Mouse (Mus musculus) lung, embryonic 14.5 days (tissue): ENCODE results near the gene Gm20518. TPM values are rescaled to one million over a fixed set of nuclear protein-coding genes. Genes with fewer than 3 reads are reported as not detected.

Experiments used
- ATAC-seq: fragments of 200-750 bp; cut with Nextera tagmentation; 2 replicates; pipeline ENCODE4 v1.8.0; 2017; ENCODE audit warnings: mild to moderate bottlenecking, moderate TSS enrichment, moderate library complexity; ENCODE audit not compliant: insufficient read depth
- DNase-seq: peaks from one replicate; pipeline ENCODE4 v3.0.0-alpha.2; 2015
- H3K27ac ChIP-seq: fragments of 300-500 bp; sonication (generic); 2 replicates; pipeline ENCODE4 v1.5.1; 2014; ENCODE audit warnings: low read depth, mild to moderate bottlenecking, moderate library complexity
- H3K27me3 ChIP-seq: fragments of 300-500 bp; sonication (generic); 2 replicates; pipeline ENCODE4 v1.6.1; 2014; ENCODE audit warnings: low read length, control low read depth; ENCODE audit not compliant: insufficient read depth
- H3K36me3 ChIP-seq: fragments of 300-500 bp; sonication (generic); 2 replicates; pipeline ENCODE4 v1.6.1; 2014; ENCODE audit warnings: control low read depth; ENCODE audit not compliant: insufficient read depth
- H3K4me1 ChIP-seq: fragments of 300-500 bp; sonication (generic); 2 replicates; pipeline ENCODE4 v1.6.1; 2014; ENCODE audit warnings: antibody characterized with exemption, control low read depth; ENCODE audit not compliant: insufficient read depth
- H3K4me2 ChIP-seq: fragments of 300-500 bp; sonication (generic); 2 replicates; pipeline ENCODE4 v1.6.1; 2014; ENCODE audit warnings: mild to moderate bottlenecking
- H3K4me3 ChIP-seq: fragments of 300-500 bp; sonication (generic); 2 replicates; pipeline ENCODE4 v1.5.1; 2014; ENCODE audit warnings: low read depth, low read length
- H3K9ac ChIP-seq: fragments of 300-500 bp; sonication (generic); 2 replicates; pipeline ENCODE4 v1.6.1; 2014
- H3K9me3 ChIP-seq: fragments of 300-500 bp; sonication (generic); 2 replicates; pipeline ENCODE4 v1.6.1; 2016; ENCODE audit warnings: low read depth, low read length, control low read depth
- CTCF ChIP-seq: IDR thresholded peaks from 2 replicates; pipeline ENCODE4 v1.5.1; 2016; ENCODE audit warnings: antibody characterized with exemption, low read depth
- WGBS: fragments of 180-500 bp; shearing (Covaris S2); extraction: QIAGEN DNeasy Blood & Tissue Kit; methylation state at CpG from one replicate; pipeline ENCODE4 v1.1.7; 2014; 5-methylcytosine and 5-hydroxymethylcytosine counted together
- polyA plus RNA-seq: library from polyadenylated mRNA; unstranded; fragments of >200 nt; fragmentation: Nextera tagmentation; extraction: Ambion mirVana; gene quantifications from 2 replicates; pipeline ENCODE4 v1.2.1, GENCODE M21; 2014

Gene Gm20518
- polyA plus RNA-seq, 1 experiment from 2014 or later: 0.29 TPM

- TF ChIP-seq CTCF: no peak
- H3K4me2 ChIP-seq: no peak overlapping the region
- peaks cover 86% of the 10 kb centered on the region for H3K36me3 ChIP-seq
- H3K9ac ChIP-seq: no peak overlapping the region
- ATAC-seq (no peak), DNase-seq (no peak)
- H3K4me1 ChIP-seq: no peaks in the 10 kb centered on the region
- WGBS: 91% methylated on average over 10 of the region's 10 CpGs
- no peaks in the 10 kb centered on the region for H3K27me3 ChIP-seq
- no peak overlapping the region for H3K27ac ChIP-seq
- no peaks in the 10 kb centered on the region for H3K9me3 ChIP-seq
- no peak overlapping the region for H3K4me3 ChIP-seq
Measured at GRCm38 (mm10) chr16:17843701-17844365, 47.6 kb downstream of the Gm20518 start.

- H3K27me3 ChIP-seq: 0 out of 2 replicates have a peak, but pooled peaks cover 2% of the 10 kb centered on the region
- no peak for TF ChIP-seq CTCF
- peaks cover 72% of the 10 kb centered on the region for H3K36me3 ChIP-seq
- 91% methylated on average over 7 of the region's 7 CpGs for WGBS
- H3K4me3 ChIP-seq: no peak overlapping the region
- H3K4me2 ChIP-seq: no peak overlapping the region
- H3K9ac ChIP-seq: no peak overlapping the region
- no peak overlapping the region for H3K27ac ChIP-seq
- DNase-seq (no peak), ATAC-seq (no peak)
- H3K4me1 ChIP-seq: no peaks in the 10 kb centered on the region
- H3K9me3 ChIP-seq: no peaks in the 10 kb centered on the region
Measured at GRCm38 (mm10) chr16:17842437-17842836, 49.0 kb downstream of the Gm20518 start.

- no peak overlapping the region for H3K27ac ChIP-seq
- DNase-seq (no peak), ATAC-seq (no peak)
- H3K27me3 ChIP-seq: peaks cover 19% of the 10 kb centered on the region
- H3K9me3 ChIP-seq: no peaks in the 10 kb centered on the region
- no peaks in the 10 kb centered on the region for H3K4me1 ChIP-seq
- H3K36me3 ChIP-seq: peaks cover 48% of the 10 kb centered on the region
- H3K9ac ChIP-seq: no peak overlapping the region
- no peak overlapping the region for H3K4me3 ChIP-seq
- 75% methylated on average over 4 of the region's 4 CpGs for WGBS
- TF ChIP-seq CTCF: no peak
- no peak overlapping the region for H3K4me2 ChIP-seq
Measured at GRCm38 (mm10) chr16:17839976-17840375, 51.5 kb downstream of the Gm20518 start.

- Histone ChIP-seq H3K4me2 (no peak within 1 kb of the TSS), H3K36me3 (peaks cover 28% of the 10 kb centered on the region), H3K27ac (no peak within 1 kb of the TSS), H3K4me3 (no peak within 1 kb of the TSS), H3K9ac (no peak within 1 kb of the TSS), H3K9me3 (no peaks in the 10 kb centered on the region), H3K27me3 (peaks cover 37% of the 10 kb centered on the region), H3K4me1 (0 out of 2 replicates have a peak, but pooled peaks cover 4% of the 10 kb centered on the region)
- WGBS: 83% methylated on average over 6 of the region's 6 CpGs
- TF ChIP-seq CTCF: no peak
- DNase-seq (no peak), ATAC-seq (no peak)
Measured at GRCm38 (mm10) chr16:17838051-17838450, 53.4 kb downstream of the Gm20518 start, which contains the start of gene Car15. TSS of gene Car15 (minus strand) at chr16:17838364.

- H3K27me3 ChIP-seq: peaks cover 62% of the 10 kb centered on the region
- TF ChIP-seq CTCF: no peak
- H3K4me2 ChIP-seq: no peak overlapping the region
- no peak overlapping the region for H3K27ac ChIP-seq
- H3K9me3 ChIP-seq: no peaks in the 10 kb centered on the region
- no peak overlapping the region for H3K4me3 ChIP-seq
- peaks cover 3% of the 10 kb centered on the region; the same call in 1 of the 2 replicates for H3K36me3 ChIP-seq
- WGBS: 65% methylated on average over 13 of the region's 13 CpGs
- no peak for DNase-seq
- no peak for ATAC-seq
- 0 out of 2 replicates have a peak, but pooled peaks cover 5% of the 10 kb centered on the region for H3K4me1 ChIP-seq
- H3K9ac ChIP-seq: no peak overlapping the region
Measured at GRCm38 (mm10) chr16:17835481-17835880, 56.0 kb downstream of the Gm20518 start.

GRCm38 (mm10) chr16:17834543-17834942, 56.9 kb downstream of the Gm20518 start:
- WGBS: 45% methylated on average over 7 of the region's 7 CpGs
- H3K36me3 ChIP-seq: no peaks in the 10 kb centered on the region
- peak overlapping the region; percentile 55 for H3K4me3 ChIP-seq
- no peak overlapping the region for H3K9ac ChIP-seq
- peak overlapping the region; percentile 96 for H3K4me2 ChIP-seq
- H3K27ac ChIP-seq: no peak overlapping the region
- H3K9me3 ChIP-seq: no peaks in the 10 kb centered on the region
- ATAC-seq: no peak
- no peak for TF ChIP-seq CTCF
- 0 out of 2 replicates have a peak, but pooled peaks cover 5% of the 10 kb centered on the region for H3K4me1 ChIP-seq
- DNase-seq: no peak
- peaks cover 63% of the 10 kb centered on the region for H3K27me3 ChIP-seq

GRCm38 (mm10) chr16:17833681-17834399, 57.6 kb downstream of the Gm20518 start:
- Histone ChIP-seq H3K4me1 (0 out of 2 replicates have a peak, but pooled peaks cover 5% of the 10 kb centered on the region), H3K4me3 (peak overlapping the region; percentile 55), H3K9me3 (no peaks in the 10 kb centered on the region), H3K36me3 (no peaks in the 10 kb centered on the region), H3K27me3 (peaks cover 63% of the 10 kb centered on the region), H3K27ac (no peak overlapping the region), H3K9ac (peak overlapping the region; percentile 56), H3K4me2 (peak overlapping the region; percentile 96)
- DNase-seq (peak; percentile 66), ATAC-seq (peak; percentile 11; the same call in 1 of the 2 replicates)
- TF ChIP-seq CTCF: 0 out of 2 replicates have a peak, but pooled peaks have one; percentile 7
- WGBS: under 1% methylated on average over 79 of the region's 103 CpGs
